Mouse (Mus musculus) left cerebral cortex, adult 9 months (tissue): ENCODE results near the gene Isyna1.
"Not testable (repeated sequence)": the region's sequence is repeated elsewhere in the genome, so short reads cannot be mapped to it uniquely, and the experiment has no call there.

ENCODE experiments used
- DNase-seq, 2 experiments: peaks; one replicate each; pipeline ENCODE4 v3.0.0; 2022; ENCODE audit warnings: low spot score in 2 of 2

The Isyna1 gene

DNA sequence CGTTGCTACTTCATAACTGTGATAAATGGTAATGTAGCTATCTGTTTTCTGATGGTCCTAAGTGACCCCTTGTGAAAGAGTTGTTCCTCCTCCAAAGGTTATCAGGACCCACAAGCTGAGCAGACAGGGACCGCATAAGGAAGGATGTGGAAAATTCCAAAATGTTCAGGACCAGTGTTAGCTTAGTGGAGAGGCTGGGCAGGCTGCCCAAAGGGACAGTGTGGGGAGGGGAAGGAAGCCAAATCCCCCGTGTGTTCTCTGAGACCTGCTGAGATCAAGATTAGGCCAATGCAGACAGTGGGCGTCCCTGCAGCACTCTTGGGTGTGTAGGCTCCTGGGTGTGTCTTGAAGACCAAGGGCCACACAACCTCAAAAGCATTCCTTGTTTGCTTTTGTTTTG lies 19.3 kb upstream of the Isyna1 start:
- DNase-seq, result no peak

DNA sequence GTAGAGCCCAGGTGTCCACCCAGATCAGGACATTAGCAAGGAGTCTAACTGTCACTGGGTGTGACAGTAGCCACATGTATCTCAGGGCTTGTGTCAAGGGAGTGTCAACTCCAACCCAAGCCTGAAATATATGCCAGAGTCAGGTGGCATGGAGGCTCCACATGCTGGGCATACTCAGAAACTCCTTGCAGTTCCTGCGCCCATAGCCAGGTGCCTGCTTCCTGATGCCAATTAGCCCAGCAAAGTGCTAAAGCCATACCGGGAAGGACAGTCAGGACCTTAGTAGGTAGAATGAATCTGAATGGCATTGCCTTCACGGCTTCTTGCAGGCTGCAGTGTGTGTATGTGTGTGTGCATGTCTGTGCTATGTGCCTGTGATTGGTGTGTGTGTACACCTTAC lies 17.0 kb upstream of the Isyna1 start:
- no peak for DNase-seq

DNA sequence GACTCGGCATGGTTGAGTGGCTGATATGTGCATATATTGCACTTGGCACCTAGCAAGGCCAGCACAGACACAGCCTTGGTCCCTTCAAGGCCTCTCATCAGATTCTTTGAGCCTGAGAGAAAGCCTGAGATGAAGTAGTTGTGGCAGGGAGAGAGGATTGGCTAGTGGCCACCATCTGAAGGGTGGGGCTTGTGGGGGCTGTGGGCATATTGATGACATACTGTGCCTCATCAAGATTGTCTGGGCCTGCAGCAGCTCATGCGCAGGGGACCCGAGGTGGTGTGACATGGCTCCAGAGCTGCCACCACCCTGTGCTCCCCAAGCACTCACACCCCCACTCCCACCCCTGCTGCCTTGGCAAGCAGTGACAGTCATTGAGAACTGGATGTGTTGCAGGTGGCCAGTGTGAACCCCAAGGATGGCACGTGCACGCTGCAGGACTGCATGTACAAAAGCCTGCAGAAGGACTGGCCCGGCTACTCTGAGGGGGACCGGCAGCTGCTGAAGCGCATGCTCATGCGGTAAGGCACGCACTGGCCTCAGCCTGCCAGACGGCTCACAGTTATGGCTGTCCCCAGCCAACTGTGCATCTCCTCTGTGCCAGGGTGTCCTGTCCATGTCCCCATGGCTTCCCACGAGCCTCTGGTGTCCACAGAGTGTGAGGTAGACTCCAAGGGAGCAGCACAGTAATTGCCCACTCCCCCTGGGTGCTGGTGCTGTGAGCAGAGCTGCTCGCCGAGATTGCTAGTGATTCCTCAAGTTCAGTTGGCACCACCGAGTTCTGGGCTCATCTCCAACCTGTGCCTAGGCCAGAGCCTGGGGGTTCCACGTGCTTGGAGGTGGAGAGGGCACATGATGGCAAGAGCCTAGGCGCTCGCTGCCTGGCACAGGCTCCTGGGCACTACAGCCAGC lies 10.4 kb upstream of the Isyna1 start:
- DNase-seq, result no peak

DNA sequence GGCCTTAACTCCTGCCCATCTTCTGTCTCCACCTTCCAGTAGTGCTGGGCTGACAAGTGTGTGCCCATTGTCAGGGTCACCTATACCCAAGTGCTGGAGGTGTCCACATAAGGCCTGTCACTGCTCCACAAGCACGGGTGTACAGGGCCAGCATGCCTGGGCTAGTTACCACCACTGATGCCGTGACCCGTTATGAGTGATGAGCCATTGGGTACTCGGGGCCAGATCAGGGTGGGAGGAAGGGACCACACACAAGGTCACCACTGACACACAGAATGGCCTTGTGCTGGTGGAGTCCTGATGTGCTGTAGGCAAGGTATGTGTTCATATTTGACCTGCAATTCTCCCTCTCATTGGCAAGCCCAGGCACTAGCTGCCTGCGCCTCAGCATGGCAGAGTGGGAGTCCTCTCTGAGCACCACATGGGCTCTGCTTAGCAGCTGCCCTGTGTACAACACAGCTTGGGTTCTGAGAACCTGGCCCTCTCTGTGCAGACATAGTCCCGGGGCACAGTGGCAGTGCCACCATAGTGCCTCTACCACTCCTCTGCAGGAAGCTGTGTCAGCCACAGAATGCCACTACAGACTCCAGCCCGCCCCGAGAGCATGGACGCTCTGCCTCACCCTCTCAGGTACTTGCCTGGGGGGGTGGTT lies 9.4 kb upstream of the Isyna1 start:
- no peak for DNase-seq

DNA sequence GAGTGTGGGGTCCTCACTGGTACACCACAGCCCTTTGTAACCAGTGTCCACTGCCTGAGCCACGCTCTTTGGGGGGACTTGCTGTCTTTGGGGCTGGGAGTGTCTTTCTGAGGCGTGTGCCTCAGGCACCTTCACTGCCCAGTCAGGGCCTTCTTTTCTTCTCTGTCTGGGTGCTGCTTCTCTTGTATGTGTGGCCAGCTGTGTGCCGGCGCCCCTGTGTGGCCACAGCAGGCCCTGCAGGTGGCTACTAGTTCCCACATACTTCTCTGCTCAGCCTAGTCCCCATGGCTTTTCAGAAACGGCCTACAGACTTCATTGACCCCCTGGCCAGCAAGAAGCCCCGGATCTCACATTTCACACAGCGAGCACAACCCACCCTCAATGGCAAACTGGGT lies 8.9 kb upstream of the Isyna1 start:
- peak in 1 of 2 experiments; percentile 79 for DNase-seq

DNA sequence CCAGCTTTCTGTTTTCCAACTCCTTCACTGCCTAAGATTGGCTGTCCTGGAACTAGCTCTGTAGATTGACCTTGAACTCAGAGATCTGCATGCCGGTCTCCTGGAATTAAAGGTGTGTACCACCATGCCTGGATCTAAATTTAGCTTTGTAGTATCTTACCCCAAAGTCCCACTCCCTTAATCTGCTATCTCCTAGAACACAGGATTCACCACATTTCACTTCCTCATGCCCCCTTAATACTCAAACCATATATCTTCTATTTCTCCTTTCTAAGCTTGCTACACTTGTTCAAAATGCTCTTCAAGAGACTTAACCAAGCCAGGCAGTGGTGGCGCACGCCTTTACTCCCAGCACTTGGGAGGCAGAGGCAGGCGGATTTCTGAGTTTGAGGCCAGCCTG lies 6.2 kb upstream of the Isyna1 start:
- DNase-seq, result not testable (repeated sequence)

DNA sequence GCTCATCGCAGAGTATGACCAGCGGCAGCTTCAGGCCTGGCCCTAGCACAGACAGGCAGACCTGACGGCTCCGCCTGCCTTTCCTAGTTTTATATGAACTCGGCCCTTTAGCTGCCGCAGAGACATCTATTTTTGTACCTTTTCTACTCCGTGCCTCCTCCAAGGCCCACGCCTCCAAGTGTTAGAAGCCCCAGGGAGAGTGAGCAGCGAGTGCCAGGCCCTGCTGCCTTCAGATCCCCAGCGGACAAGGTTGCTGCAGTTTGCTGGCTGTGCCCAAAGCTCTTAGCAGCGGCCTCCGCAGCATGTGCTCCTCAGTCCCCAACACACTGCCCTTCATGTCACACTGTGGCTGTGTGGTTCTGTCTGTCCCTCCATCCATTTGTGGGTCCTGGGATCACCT lies 2.6 kb upstream of the Isyna1 start:
- DNase-seq, result no peak

DNA sequence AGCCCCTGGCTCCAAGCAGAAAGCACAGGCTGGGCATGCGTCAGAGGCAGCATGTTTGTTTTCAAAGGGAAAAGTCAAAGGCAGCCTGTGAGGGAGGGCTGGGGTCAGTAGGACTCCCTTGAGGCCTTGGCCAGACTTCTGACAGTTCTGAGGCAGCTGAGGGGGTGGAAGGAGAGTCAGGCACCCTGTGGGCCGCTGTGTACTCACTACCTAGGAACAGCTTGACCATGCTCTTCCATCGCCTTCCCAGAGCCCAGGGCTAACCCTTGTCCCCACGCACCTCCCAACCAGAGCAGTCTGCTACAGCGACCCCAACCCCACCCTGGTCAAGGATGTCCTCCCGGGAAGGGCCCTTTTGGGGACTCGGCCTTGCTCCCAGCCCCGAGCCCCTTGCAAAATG lies 1.0 kb upstream of the Isyna1 start:
- DNase-seq, result no peak

DNA sequence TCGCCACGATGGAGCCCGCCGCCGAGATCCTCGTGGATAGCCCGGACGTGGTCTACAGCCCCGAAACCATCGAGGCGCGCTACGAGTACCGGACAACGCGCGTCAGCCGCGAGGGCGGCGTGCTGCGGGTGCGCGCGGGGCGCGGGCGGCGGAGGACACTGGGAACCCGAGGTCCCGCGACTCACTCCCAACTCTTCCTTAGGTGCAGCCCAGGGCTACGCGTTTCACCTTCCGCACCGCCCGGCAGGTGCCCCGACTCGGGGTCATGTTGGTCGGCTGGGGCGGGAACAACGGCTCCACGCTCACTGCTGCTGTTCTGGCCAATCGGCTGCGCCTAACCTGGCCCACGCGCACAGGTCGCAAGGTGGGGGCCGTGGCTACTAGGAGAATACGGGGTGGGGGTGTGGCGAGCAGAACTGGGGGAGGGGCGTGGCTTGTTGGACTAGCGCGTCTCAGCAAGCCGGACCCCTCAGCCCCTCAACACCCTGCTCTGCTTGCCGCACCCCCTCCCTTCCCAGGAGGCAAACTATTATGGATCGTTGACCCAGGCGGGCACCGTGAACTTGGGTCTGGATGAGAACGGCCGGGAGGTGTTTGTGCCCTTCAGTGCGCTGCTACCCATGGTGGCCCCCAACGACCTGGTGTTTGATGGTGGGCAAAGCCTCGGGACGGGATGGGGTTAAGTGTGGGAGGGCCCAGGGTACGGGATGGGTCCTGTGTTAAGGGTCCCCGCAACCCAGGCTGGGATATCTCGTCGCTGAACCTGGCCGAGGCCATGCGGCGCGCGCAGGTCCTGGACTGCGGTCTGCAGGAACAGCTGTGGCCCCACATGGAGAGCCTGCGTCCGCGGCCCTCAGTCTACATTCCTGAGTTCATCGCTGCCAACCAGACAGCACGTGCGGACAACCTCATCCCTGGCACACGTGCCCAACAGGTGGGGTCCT lies 720 bp downstream of the Isyna1 start:
- DNase-seq, result no peak

DNA sequence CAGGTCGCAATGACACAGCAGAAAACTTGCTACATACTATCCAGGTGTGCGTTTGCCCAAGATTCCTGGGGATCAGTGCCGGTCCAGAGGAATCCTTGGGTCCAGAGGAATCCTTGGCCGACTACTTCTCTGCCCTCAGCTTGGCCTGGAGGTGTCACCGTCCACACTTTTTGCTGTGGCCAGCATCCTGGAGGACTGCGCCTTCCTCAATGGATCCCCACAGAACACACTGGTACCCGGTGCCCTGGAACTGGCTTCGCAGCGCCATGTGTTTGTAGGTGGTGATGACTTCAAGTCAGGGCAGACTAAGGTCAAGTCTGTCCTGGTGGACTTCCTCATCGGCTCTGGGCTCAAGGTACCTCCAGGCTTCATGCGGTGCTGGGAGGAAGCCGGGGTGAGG lies 1.6 kb downstream of the Isyna1 start:
- DNase-seq, result no peak

DNA sequence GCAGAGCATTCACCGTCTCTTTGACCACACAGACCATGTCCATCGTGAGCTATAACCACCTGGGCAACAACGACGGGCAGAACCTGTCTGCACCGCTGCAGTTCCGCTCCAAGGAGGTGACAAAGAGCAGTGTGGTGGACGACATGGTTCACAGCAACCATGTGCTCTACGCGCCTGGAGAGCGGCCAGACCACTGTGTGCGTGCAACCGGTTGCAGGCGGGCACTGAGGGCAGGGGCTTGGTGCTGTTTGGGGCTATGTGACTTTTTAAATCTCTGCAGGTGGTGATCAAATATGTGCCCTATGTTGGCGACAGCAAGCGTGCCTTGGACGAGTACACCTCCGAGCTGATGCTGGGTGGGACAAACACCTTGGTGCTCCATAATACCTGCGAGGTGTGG lies 2.0 kb downstream of the Isyna1 start:
- no peak for DNase-seq

DNA sequence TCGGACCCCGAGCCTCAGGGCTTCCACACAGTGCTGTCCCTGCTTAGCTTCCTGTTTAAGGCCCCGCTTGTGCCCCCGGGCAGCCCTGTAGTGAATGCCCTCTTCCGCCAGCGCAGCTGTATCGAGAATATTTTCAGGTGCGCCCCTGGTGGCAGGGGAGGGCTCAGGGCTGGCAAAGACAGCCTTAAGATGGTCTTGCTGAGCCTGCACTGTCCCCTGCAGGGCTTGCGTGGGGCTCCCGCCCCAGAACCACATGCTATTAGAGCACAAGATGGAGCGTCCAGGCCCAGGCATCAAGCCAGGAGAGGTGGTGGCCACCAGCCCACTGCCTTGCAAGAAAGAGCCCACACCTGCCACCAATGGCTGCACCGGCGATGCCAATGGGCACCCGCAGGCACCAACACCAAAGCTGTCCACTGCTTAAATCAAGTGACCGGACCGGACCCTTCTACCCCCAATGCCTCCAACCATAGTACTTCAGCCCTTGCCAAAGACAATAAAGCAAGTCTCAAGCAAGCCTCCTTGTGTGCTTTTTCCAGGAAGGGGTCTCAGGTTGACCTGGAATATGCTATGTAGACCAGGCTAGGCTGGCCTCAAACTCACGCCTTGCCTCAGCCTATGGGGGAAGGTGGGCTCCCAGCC lies 2.7 kb downstream of the Isyna1 start:
- no peak for DNase-seq

DNA sequence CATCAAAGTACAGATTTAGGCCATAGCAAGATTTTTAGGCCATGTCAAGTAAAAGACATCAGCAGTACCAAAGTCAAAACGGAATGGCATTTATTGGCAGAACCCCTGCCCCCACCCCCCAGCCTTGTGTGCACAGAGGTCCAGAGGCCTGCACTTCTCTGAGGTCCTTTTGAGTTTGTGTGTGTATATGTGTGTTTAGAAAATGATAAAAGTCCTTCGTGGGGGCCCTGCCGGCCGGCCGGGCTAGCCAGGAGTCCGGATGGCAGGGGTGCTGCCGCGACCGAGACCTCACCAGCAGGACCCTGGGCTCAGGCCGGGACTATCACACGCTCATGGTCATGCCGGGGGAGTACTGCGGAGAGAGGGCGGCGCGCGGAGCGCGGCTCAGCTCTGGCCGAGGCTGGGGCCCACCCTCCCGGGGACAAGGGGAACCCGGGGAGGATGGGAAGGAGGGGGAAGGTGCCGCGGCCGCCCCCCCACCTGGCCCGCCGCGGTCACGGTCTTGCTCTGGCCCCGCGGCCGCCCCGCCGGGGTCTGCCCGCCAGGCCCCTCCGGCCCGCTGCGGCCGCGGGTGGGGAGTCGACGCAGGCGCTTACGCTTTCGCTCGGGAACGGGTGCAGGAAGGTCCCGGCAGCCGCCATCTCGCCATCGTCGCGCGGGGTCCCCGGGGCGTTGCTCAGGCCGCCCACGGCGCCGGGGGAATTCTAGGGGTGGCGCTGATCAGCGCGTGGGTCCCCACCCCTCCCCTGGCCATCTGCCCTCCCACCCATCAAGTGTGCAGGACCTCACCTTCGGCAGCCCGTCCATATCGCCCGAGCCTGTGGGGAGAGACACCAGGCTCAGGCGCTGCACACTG lies 3.5 kb downstream of the Isyna1 start:
- DNase-seq, result no peak

DNA sequence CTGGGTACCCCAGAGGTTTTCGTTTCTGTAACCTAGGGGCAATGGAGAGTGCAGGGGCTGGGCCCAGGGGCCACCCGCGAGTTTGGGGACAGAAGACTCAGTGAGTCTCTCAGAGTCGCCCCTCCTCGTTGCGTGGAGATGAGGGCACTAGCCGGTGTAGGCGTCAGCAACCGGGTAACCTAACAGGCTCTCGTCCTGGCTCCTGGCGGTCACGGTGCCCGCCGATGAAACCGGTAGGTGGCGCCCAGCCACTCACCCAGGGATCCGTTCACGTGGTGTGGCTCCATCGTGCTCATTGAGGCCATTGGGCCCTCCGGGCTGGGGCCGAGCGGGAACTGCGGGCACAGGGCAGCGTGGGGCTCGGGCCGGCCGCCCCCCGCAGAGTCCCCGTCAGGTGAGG lies 4.1 kb downstream of the Isyna1 start:
- peak in 1 of 2 experiments; percentile 87 for DNase-seq

DNA sequence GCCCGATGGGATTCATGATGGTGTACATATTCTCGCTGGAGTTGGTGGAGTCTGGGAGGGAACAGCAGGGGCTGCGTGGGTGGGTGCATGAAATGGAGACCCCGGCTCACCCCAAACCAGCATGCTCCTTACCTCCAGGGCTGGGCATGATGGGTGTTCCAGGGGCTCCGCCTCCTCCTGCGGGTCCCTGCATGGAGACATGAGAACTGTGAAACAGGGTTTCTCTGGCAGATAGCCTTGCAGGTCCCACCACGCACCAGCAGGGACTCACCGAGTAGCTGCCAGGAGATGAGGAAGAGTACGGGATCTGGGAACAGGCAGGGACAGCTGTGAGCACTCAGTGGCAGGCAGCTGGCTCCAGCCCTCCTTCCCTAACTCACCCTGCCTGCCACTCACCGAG lies 4.5 kb downstream of the Isyna1 start:
- DNase-seq, result no peak

DNA sequence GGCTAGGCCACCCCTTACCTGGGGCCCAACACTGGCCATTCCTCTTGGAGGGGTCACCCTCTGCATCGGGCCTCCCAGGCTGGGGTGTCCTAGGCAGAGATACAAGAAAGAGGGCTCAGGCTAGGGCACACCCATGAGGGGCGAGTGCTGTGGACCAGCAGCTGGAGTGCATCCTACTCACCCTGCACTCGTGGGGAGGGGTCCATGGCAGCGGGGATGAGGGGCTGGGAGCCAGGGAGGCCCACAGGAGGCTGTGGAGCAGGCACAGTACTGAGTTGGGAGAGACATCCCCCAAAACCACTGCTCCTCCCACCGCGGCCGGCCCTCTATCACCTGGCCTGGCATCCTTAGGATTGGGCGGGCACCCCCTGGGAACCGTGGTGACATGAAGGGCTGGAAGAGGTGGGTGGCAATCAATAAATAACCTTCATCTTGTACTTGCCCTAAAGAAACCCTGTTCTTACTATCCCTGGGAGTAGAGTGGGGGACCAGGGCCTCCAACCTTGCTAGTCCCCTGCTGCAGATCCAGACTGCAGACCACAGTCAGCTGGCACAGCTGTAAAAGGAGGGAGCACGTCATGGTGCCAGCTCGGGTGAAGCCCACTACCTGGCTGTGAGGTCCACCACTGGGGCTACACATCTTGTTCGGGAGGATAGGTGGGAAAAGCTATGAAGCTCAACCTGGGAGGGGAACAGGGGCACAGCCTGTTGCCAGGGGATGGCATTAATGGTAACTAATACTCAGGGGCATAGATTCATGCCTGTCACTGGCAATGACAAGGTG lies 5.5 kb downstream of the Isyna1 start:
- no peak for DNase-seq

DNA sequence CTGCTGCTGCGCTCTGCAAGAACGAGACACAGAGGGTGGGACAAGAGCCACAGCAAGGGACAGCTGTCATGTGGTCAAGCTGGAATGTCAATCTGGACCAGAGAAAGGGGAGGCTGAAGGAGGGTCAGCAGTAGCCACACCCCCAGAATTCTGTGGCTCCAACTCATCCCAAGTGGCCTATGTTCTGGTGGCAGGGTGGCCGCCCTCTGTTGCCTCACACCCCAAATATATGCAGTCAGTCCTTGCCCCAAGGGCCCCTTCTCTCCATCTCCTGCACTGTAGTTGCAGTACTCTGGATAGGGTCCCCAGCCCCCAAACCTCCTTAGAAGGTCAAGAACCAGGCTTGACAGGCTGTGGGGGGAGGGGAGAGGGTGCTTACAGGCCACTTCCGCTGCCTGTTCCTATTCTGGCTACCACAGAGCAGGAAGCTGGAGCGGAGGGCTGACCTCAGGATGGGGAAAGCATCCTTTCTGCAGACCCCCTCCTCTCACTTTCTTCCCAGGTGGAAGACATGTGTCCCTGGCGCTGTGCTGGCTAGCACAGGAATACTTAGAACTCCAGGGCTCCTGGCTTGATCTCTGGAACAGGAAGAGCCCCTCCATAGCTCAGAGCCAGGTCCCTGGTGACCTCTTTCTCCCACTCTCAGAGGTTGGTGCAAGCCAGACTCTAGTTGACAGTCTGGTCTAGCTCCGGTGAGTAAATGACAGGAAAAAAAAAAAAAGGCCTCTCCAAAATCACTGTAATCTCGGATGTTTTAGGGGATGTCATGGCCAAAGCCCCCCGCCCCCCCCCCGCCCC lies 6.5 kb downstream of the Isyna1 start:
- DNase-seq, result no peak

DNA sequence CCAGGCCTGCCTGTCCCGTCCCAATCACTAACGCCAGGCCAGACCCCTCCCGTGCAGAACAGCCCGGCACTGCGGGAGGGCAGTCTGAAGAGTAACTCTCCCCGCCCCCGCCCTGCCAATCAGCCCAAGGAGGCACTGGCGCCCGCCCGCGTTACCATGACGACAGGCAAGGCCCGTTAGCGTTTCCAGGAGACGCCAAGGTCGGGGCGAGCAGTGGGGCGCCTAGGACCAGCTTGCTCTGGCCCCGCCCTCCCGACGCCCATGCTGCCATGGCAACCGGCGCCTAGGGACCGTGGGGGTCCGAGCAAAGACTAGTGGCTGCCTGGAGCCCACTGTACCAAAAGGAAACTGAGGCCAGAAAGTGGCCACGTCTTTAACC lies 7.1 kb downstream of the Isyna1 start:
- peak in 1 of 2 experiments; percentile 81 for DNase-seq

DNA sequence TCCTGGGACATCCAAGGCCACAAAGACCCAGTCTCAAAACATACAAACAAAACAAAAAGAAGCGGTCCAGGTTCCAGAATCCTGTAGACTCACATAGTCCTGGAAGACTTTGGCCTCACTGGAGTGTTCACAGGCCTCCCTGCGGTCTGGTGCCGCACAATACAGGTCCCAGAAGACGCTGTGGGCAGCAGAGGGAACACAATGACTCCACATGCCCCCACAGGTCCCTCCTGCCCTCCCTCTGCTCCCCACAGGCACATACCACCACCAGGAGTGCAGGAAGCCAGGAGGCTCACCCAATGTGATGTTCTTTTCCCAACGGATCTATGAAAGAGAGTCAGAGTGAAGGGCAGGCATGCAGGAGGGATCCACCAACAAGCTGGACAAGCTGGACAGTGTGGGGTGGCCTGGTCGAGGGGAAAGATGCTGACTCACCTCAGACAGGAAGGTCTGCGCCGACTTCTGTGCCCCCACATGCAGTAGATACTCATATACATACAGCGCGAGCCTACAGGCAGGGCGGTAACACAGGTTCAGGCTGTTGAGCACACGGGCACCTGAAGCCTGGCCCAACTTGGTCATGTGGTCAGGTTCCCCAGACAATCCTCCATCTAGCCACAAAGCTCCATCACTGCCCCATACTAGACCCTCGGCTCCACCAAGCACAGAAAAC lies 8.1 kb downstream of the Isyna1 start:
- no peak for DNase-seq
